In genomic region chr14:30573235-30573634, GRCm38 (mm10) we compare ENCODE assay signal across 20 mouse cellular contexts. TPM values are rescaled to one million over a fixed set of nuclear protein-coding genes. Genes with fewer than 3 reads are reported as not detected.
DNase-seq lines count a peak whose midpoint lies in the region; ATAC-seq and TF ChIP-seq lines count a peak whose summit lies in the region.
"Had no signal": no experiment of that assay in that cellular context is flagged by ENCODE, and none has a peak within 500 bp of the region (broad histone marks: within the 10 kb centered on the region; RNA-seq: fewer than 3 reads in every experiment).

No protein-coding gene starts in this region.

- no peaks in the 10 kb centered on the region for H3K27me3 ChIP-seq in heart, adult 2 months (ENCODE audit: control insufficient read depth, insufficient read depth, low read length)
- no peaks in the 10 kb centered on the region for H3K27me3 ChIP-seq in liver, postnatal 0 days (ENCODE audit: insufficient read depth, low read length)
- H3K27me3 ChIP-seq in liver, embryonic 11.5 days (replicated peaks; ENCODE audit: control insufficient read depth, insufficient read depth, low read length), result no peaks in the 10 kb centered on the region
- H3K27me3 ChIP-seq: embryonic facial prominence, embryonic 15.5 days; heart, embryonic 13.5 days; hindbrain, embryonic 12.5 days had no signal

- WGBS in heart, adult 2 months, result 53% methylated on average over 8 of the region's 8 CpGs
- 61% methylated on average over 8 of the region's 8 CpGs for WGBS in liver, postnatal 0 days (ENCODE audit: insufficient replicate concordance)
- WGBS in liver, embryonic 11.5 days, result 84% methylated on average over 8 of the region's 8 CpGs

- H3K4me3 ChIP-seq in heart, adult 2 months, result no peak overlapping the region
- H3K4me3 ChIP-seq in liver, postnatal 0 days (ENCODE audit: low read depth, low read length), result no peak overlapping the region
- no peak overlapping the region for H3K4me3 ChIP-seq in liver, embryonic 11.5 days (ENCODE audit: low read depth, low read length)
- H3K4me3 ChIP-seq: embryonic facial prominence, embryonic 15.5 days; erythroblast, embryonic 14.5 days; forebrain, embryonic 10.5 days; heart, embryonic 13.5 days; hindbrain, embryonic 12.5 days had no signal

- H3K27ac ChIP-seq in heart, adult 2 months, result no peak overlapping the region
- 0 out of 2 replicates have a peak overlapping the region, but pooled peaks have one; percentile 22 for H3K27ac ChIP-seq in liver, postnatal 0 days (ENCODE audit: low read depth)
- H3K27ac ChIP-seq in liver, embryonic 11.5 days (ENCODE audit: low read depth, low read length), result no peak overlapping the region
- H3K27ac ChIP-seq: embryonic facial prominence, embryonic 15.5 days; forebrain, embryonic 10.5 days; heart, embryonic 13.5 days; hindbrain, embryonic 12.5 days had no signal

- H3K9me3 ChIP-seq in liver, postnatal 0 days (ENCODE audit: low read length), result no peaks in the 10 kb centered on the region
- H3K9me3 ChIP-seq in liver, embryonic 11.5 days (ENCODE audit: control insufficient read depth, low read length), result no peaks in the 10 kb centered on the region
- H3K9me3 ChIP-seq: embryonic facial prominence, embryonic 15.5 days; forebrain, embryonic 10.5 days; G1E; heart, embryonic 13.5 days; hindbrain, embryonic 12.5 days had no signal

- no peak for TF ChIP-seq POLR2A in heart, adult 2 months (IDR thresholded peaks at IDR 0.05; ENCODE audit: insufficient read depth, low read depth, low read length)

- H3K4me2 ChIP-seq in liver, postnatal 0 days (ENCODE audit: low read depth, low read length), result no peak overlapping the region
- no peak overlapping the region for H3K4me2 ChIP-seq in liver, embryonic 11.5 days
- H3K4me2 ChIP-seq: embryonic facial prominence, embryonic 15.5 days; heart, embryonic 13.5 days; hindbrain, embryonic 12.5 days had no signal

- H3K79me2 ChIP-seq in heart, adult 2 months (replicated peaks; ENCODE audit: control insufficient read depth, insufficient read depth, low read length), result no peaks in the 10 kb centered on the region

- H3K9ac ChIP-seq in heart, adult 2 months (ENCODE audit: low read depth, low read length), result no peak overlapping the region
- no peak overlapping the region for H3K9ac ChIP-seq in liver, postnatal 0 days (replicated peaks)
- H3K9ac ChIP-seq in liver, embryonic 11.5 days (ENCODE audit: low read depth, low read length), result no peak overlapping the region
- H3K9ac ChIP-seq: embryonic facial prominence, embryonic 15.5 days; heart, embryonic 13.5 days; hindbrain, embryonic 12.5 days had no signal

- ATAC-seq in liver, postnatal 0 days, result no peak
- no peak for ATAC-seq in liver, embryonic 11.5 days (replicated peaks; ENCODE audit: low FRiP score)
- no peak for ATAC-seq in CD4-positive, CD25-positive, alpha-beta regulatory T cell, adult 4 months
- ATAC-seq in activated CD4-positive, CD25-positive, alpha-beta regulatory T cell, adult 4 months, result no peak

- TF ChIP-seq EP300 in heart, adult 2 months (IDR thresholded peaks at IDR 0.05; ENCODE audit: insufficient read depth, low read depth, low read length), result no peak
- no peak for TF ChIP-seq EP300 in liver, postnatal 0 days (IDR thresholded peaks at IDR 0.05; ENCODE audit: low read depth)

- no peaks in the 10 kb centered on the region for H3K4me1 ChIP-seq in heart, adult 2 months (ENCODE audit: control insufficient read depth, insufficient read depth, low read length)
- H3K4me1 ChIP-seq in liver, postnatal 0 days (ENCODE audit: insufficient read depth), result peaks cover 3% of the 10 kb centered on the region; the same call in 1 of the 2 replicates
- H3K4me1 ChIP-seq in liver, embryonic 11.5 days (replicated peaks; ENCODE audit: control insufficient read depth, insufficient read depth, low read length), result peaks cover 23% of the 10 kb centered on the region
- H3K4me1 ChIP-seq: forebrain, embryonic 10.5 days; hindbrain, embryonic 12.5 days had no signal

- TF ChIP-seq CTCF in heart, adult 2 months (IDR thresholded peaks at IDR 0.05), result no peak
- no peak for TF ChIP-seq CTCF in liver, postnatal 0 days (IDR thresholded peaks at IDR 0.05; ENCODE audit: low read depth)

- no peaks in the 10 kb centered on the region for H3K36me3 ChIP-seq in heart, adult 2 months (ENCODE audit: control insufficient read depth, insufficient read depth, low read length)
- H3K36me3 ChIP-seq in liver, postnatal 0 days (replicated peaks; ENCODE audit: insufficient read depth, low read length), result peaks cover 66% of the 10 kb centered on the region
- H3K36me3 ChIP-seq in liver, embryonic 11.5 days (ENCODE audit: control insufficient read depth, insufficient read depth, low read length), result peaks cover 64% of the 10 kb centered on the region

- DNase-seq in heart, adult 2 months, result peak; percentile 15 to 23
- no peak for DNase-seq in heart, adult 8-10 months (ENCODE audit: low spot score)
- no peak for DNase-seq in liver, postnatal 0 days
- no peak for DNase-seq in liver, embryonic 11.5 days (ENCODE audit: low spot score)
- DNase-seq in adrenal gland, adult 8-10 months, result peak; percentile 81
- peak; percentile 69 for DNase-seq in adrenal gland, postnatal 10 days
- DNase-seq: cerebellum, adult 11 months; cerebellum, adult 8-10 months; cerebellum, postnatal 14 days; embryo, embryonic 11 days; gastrocnemius, postnatal 10 days; heart, postnatal 4 days had no signal

- intact Hi-C loops in heart, adult 2 months (cut with DNase I), result loop anchor here (2.0 to 10.0 kb wide), 4 partner anchors 24 to 436 kb away; partner anchors contain the start of gene Tkt

RNA-seq across cellular contexts. Expression of gene Tkt, which starts 25.1 kb away (rescaled TPM):
- total RNA-seq in heart, adult 2 months (2021), result 10 to 100 TPM; 30.7 to 32.8 TPM
- 75.5 and 119 TPM in 2 replicates for polyA plus RNA-seq in heart, adult 2 months (2012; rRNA removed)
- total RNA-seq in heart, adult 8-10 months (2022), result 10 to 100 TPM; 21.4 to 28.7 (median 28.1) TPM
- 96.6 and 110 TPM in 2 replicates for polyA plus RNA-seq in liver, postnatal 0 days (2015; fragmentation: Nextera tagmentation; extraction: Ambion mirVana)
- 184 and 210 TPM in 2 replicates for polyA plus RNA-seq in liver, embryonic 11.5 days (2014; fragmentation: Nextera tagmentation; extraction: Ambion mirVana)
- total RNA-seq in adrenal gland, adult 8-10 months (2022), result 1,000 to 10,000 TPM in 1 of 4 experiments, 100 to 1,000 TPM in 3; 361 to 1,078 (median 577) TPM
- 100 to 1,000 TPM; 790 to 884 TPM for total RNA-seq in adrenal gland, postnatal 10 days (2021)
- polyA plus RNA-seq in CD4-positive, CD25-positive, alpha-beta regulatory T cell, adult 4 months (2017; shearing (Covaris generic)), result 100 to 1,000 TPM; 231 to 349 TPM
- polyA plus RNA-seq in activated CD4-positive, CD25-positive, alpha-beta regulatory T cell, adult 4 months (2017; shearing (Covaris generic)), result 100 to 1,000 TPM; 180 to 266 TPM

RNA-seq across cellular contexts. Expression of gene Prkcd, which starts 52.8 kb away (rescaled TPM):
- total RNA-seq in heart, adult 2 months (2021), result 10 to 100 TPM; 10.4 to 12.6 TPM
- polyA plus RNA-seq in heart, adult 2 months (2012; rRNA removed), result 31.5 and 31.7 TPM in 2 replicates
- total RNA-seq in heart, adult 8-10 months (2022), result 10 to 100 TPM in 3 of 4 experiments, 1 to 10 TPM in 1; 7.1 to 13.4 (median 11.6) TPM
- 16.7 and 17.8 TPM in 2 replicates for polyA plus RNA-seq in liver, postnatal 0 days (2015; fragmentation: Nextera tagmentation; extraction: Ambion mirVana)
- polyA plus RNA-seq in liver, embryonic 11.5 days (2014; fragmentation: Nextera tagmentation; extraction: Ambion mirVana), result 34.7 and 38.4 TPM in 2 replicates
- 100 to 1,000 TPM; 118 to 213 (median 160) TPM for total RNA-seq in adrenal gland, adult 8-10 months (2022)
- total RNA-seq in adrenal gland, postnatal 10 days (2021), result 100 to 1,000 TPM in 1 of 2 experiments, 10 to 100 TPM in 1; 80.9 to 129 TPM
- polyA plus RNA-seq in CD4-positive, CD25-positive, alpha-beta regulatory T cell, adult 4 months (2017; shearing (Covaris generic)), result 10 to 100 TPM; 32.5 to 37.2 TPM
- polyA plus RNA-seq in activated CD4-positive, CD25-positive, alpha-beta regulatory T cell, adult 4 months (2017; shearing (Covaris generic)), result 10 to 100 TPM; 29.4 to 30.1 TPM

Comparison
In these comparisons a context has a peak if more than half of its experiments do, and no peak if none do; other contexts are left out.
1. DNase-seq: peak in heart, adult 2 months (2 of 2), adrenal gland, adult 8-10 months (single experiment) and adrenal gland, postnatal 10 days (single experiment); none in heart, adult 8-10 months (single experiment), liver, postnatal 0 days (single experiment) and liver, embryonic 11.5 days (single experiment).